Mouse (Mus musculus): ENCODE measurements around the gene Gm28043.
A peak's percentile ranks its signal among the peaks of the same experiment; 100 is the strongest.

Gm28043 gene

GRCm38 (mm10) chr17:29716732-29717445, 102.2 kb downstream of the Gm28043 start, which contains the start of gene Ccdc167:
TSS of gene Ccdc167 (minus strand) at chr17:29717044.
- DNase-seq, result peak; percentile 100

GRCm38 (mm10) chr17:29718660-29719059, 104.0 kb downstream of the Gm28043 start:
- DNase-seq, result no peak

GRCm38 (mm10) chr17:29719628-29720575, 105.2 kb downstream of the Gm28043 start:
- no peak for DNase-seq

DNA sequence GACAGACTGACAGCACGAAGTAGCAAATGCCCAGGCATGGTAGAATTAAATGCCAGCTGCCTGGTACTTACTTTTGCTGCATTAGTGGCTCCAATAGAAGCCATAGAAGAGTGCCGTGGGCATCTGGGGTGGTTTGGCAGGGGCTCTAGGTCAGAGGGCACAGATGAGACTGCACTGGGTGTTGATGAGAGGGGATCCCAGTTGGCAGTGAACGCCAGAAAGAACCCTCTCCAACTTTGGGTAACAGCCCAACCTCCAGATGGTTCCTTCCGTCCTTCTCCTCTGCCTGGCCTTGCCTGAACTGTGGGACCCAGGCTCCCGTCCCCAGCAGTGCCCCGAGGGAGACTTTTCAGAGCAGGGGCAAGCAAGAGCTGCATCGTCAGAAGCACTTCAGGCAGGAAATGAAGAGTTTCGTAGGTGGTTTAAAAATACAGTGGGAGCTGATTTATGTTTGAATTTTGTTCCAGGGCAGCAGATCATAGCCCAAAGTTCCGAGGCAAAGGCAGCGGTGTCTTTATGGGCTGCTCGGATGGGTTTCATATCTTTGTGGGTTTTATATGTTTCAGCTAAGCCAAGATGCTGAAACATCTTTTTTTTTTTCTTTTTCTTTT, 106.2 kb downstream of the Gm28043 start:
- no peak for DNase-seq

DNA sequence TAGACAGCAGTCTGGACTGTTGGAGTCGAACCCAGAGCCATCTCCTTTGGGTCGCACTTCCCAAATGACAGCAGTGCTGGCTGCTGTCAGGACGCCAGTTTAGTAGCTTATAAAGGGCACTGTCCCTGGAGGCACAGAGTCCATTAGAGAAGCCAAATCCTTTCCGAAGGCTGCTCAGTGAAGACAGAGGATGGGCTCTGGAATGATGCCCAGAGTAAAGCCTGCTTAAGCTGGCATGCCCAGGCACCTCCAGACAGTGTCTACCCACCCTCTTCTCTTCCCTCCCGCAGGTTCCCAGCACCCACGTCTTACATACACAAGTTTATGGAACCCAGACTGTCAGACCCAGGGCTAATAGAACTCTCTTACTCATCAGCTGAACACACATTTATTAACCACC, 109.9 kb downstream of the Gm28043 start:
- DNase-seq, result no peak

DNA sequence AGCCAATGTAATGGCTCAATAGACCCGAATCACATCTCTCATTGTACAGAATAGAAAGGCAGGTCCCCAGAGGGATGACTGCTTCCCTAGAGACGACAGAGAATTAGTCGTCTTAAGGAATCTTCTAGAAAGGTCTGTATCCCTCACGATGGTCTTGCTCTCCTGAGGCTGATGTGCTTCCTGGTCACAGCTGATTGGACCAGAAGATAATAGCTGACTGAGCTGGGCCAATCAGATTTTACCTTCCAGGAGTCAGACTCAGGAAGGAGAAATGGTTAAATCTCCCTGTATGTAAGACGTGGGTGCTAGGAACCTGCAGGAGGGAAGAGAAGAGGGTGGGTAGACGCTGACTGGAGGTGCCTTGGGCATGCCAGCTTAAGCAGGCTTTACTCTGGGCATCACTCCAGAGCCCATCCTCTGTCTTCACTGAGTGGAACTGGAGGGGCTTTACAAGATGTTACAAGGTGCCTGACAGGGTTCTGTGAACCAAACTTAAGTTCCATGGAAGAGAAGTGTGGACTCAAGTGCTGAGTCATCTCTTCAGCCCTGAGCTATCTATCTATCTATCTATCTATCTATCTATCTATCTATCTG, 110.4 kb downstream of the Gm28043 start:
- DNase-seq, result no peak

- no peak for DNase-seq
Observed at GRCm38 (mm10) chr17:29728082-29728481, 113.4 kb downstream of the Gm28043 start.

DNA sequence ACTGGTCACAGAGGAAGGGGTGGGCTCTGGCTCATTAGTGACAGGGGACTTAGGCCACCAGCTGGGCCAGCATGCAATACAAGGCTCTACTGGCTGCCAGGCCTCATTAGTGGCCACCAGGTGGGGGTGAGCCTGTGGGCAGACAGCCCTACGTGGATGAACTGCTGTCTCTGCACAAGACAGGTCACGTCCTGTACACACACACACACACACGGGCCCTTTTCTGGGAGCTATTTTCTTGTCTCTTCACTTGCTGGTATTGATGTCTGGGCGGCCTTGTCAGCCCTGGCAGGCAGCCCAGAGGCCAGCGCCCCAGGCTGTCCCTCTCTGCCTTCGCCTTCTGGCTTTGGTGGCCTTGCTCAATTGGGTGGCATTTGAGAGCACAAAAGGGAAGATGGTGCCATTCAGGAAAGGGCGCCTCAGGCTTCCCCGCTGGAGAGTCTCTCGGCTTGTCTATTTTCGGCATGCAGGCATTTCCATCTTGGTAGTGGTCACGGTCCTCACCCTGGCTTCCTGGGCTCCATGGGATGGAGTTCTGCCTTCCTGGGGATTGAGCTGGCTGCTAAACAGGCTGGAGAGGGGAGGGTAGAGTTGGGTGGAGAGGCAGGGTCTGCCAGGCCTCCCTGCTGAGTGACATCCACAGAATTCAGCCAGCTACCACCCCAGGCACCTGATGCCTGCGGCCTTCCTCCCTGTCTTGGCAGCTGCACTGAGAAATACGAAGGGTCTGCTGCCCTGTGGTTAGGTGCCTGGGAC, 116.0 kb downstream of the Gm28043 start:
- no peak for DNase-seq

- no peak for DNase-seq
Observed at GRCm38 (mm10) chr17:29731266-29731952, 116.7 kb downstream of the Gm28043 start.

- DNase-seq, result no peak
Observed at GRCm38 (mm10) chr17:29731953-29732325, 117.3 kb downstream of the Gm28043 start.

GRCm38 (mm10) chr17:29732522-29732921, 117.8 kb downstream of the Gm28043 start:
- no peak for DNase-seq

DNA sequence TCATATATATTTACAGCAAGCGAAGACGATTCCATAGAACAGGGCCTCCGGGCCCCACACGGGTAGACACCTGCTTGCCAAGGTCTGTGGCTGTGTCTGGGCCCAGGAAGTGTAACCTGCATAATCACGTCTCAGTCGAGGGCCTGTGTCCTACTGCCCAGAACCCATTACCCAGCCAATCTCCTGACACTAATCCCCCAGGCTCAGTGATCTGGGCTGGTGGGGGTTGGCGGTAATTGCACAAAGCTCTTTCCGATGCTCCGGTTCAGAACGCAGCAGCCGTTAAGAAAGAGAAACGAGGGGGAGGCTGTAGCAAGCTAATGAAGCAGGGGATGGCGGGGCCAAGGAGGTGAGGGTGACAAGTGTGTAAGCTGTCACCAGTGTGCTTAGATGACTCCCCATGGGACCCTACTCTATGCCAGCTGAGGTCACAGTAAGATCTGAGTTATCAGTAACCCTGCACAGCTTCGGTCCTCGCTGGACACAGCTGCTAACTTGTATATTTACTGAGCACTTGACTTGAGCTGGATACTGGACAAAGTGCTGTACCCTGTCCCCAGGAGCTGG, 121.9 kb downstream of the Gm28043 start:
- DNase-seq, result no peak

DNA sequence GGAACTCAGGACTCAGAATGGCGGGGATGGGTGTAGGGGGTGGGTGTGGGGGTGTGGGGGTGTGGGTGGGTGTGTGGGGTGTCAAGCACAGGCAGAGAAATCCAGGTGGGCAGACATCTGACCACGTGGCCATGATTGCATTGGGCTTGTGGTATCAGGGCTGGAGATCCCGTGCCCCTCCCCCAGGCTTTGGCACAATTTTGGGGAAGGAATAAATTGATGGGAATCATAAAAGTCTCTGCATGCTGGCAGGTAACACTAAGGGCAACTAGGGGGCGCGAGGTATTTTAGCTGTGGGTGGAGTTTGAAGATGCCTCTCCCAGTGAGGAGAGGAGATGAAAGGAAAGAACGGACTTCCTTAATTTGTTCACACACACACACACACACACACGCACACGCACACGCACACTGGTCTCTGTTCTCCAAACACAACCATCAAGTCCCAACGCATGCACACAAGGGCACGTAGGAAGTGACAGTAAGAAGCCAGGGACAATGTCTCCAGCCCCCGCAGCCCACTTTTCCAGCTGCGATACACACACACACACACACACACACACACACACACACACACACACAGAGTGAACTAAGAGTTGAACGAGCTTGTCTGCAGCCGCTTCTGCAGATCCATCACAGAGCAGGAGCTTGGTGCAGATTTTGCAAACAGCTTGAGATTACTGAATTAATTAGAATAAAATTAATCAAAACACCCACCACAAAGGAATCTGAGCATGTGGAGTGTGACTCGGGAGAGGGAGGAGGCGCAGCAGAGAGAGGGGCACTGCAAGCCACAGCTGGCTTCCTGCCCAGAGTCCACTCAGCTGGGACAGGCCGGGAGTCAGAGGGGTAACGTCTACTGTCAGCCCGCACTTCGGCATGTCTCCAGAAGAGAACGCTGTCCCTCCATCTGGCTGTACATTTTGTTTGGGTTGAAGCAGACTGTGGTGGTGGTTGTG, 123.5 kb downstream of the Gm28043 start:
- DNase-seq, result no peak

DNA sequence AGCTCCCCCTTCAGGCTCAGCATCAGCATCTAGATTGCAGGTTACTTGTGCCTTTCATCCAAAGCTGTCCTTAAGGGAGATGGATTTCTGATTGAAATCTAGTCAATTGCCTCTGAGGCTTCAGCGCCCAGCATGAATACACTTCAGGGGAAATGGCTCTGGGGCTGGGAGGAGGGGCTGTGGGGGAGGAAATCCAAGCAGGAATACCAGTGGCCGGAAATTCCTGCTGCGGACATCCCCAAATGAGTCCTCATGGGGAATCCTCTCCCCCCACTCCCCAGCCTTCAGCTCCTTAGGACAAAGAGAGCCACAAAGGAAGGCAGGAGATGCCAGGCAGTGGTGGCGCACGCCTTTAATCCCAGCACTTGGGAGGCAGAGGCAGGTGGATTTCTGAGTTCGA, 132.8 kb downstream of the Gm28043 start:
- DNase-seq, result no peak
